Mouse (Mus musculus) myocyte (in vitro differentiated cells): ENCODE data around the gene Camta1.

ENCODE experiments used
- POLR2A ChIP-seq: IDR thresholded peaks from one replicate; pipeline ENCODE4 v1.6.1; 2011; ENCODE audit warnings: low read depth, mild to moderate bottlenecking, control low read depth, moderate library complexity; ENCODE audit not compliant: insufficient read length
- POLR2AphosphoS2 ChIP-seq: IDR thresholded peaks from one replicate; pipeline ENCODE4 v1.6.1; 2011; ENCODE audit warnings: low read depth, control low read depth; ENCODE audit not compliant: insufficient read length
- USF1 ChIP-seq: IDR thresholded peaks from one replicate; pipeline ENCODE4 v1.6.1; 2011; ENCODE audit warnings: low read depth, mild to moderate bottlenecking, control low read depth, moderate library complexity

GRCm38 (mm10) chr4:151232028-151232427 lies 629.6 kb downstream of the Camta1 start:
- no peak for TF ChIP-seq POLR2A
- no peak for TF ChIP-seq POLR2AphosphoS2
- no peak for TF ChIP-seq USF1
